Mouse (Mus musculus): ENCODE results near the gene Asap2. TPM values are rescaled to one million over a fixed set of nuclear protein-coding genes. Genes with fewer than 3 reads are reported as not detected.

Asap2 gene
- polyA plus RNA-seq, 1 experiment from 2014 or later: 14.9 TPM

GRCm38 (mm10) chr12:21209273-21209672 lies 219.0 kb downstream of the Asap2 start:
- Histone ChIP-seq H3K4me1 (ENCODE audit: control insufficient read depth, insufficient read depth, low read length) (no peaks in the 10 kb centered on the region), H3K9ac (replicated peaks; ENCODE audit: low read length) (no peak overlapping the region), H3K27ac (replicated peaks; ENCODE audit: low read depth, low read length) (no peak overlapping the region), H3K27me3 (ENCODE audit: control insufficient read depth, insufficient read depth, low read length) (no peaks in the 10 kb centered on the region), H3K9me3 (replicated peaks; ENCODE audit: control insufficient read depth, low read length) (no peaks in the 10 kb centered on the region), H3K4me3 (ENCODE audit: low read depth, low read length) (no peak overlapping the region), H3K4me2 (ENCODE audit: low read depth, low read length) (no peak overlapping the region), H3K36me3 (replicated peaks; ENCODE audit: control insufficient read depth, insufficient read depth, low read depth, low read length) (no peaks in the 10 kb centered on the region; the same call in none of the 2 replicates)
- ATAC-seq (replicated peaks; ENCODE audit: insufficient number of reproducible peaks, low FRiP score, low TSS enrichment, low read depth) (no peak), DNase-seq (ENCODE audit: low spot score) (no peak)
- WGBS: 91% methylated on average over 10 of the region's 10 CpGs

- Histone ChIP-seq H3K27ac (replicated peaks; ENCODE audit: low read depth, low read length) (no peak overlapping the region), H3K9ac (replicated peaks; ENCODE audit: low read length) (no peak overlapping the region), H3K4me2 (ENCODE audit: low read depth, low read length) (no peak overlapping the region), H3K27me3 (ENCODE audit: control insufficient read depth, insufficient read depth, low read length) (no peaks in the 10 kb centered on the region), H3K4me1 (ENCODE audit: control insufficient read depth, insufficient read depth, low read length) (no peaks in the 10 kb centered on the region), H3K36me3 (replicated peaks; ENCODE audit: control insufficient read depth, insufficient read depth, low read depth, low read length) (no peaks in the 10 kb centered on the region; the same call in 1 of the 2 replicates), H3K4me3 (ENCODE audit: low read depth, low read length) (no peak overlapping the region), H3K9me3 (replicated peaks; ENCODE audit: control insufficient read depth, low read length) (no peaks in the 10 kb centered on the region)
- DNase-seq (ENCODE audit: low spot score) (no peak), ATAC-seq (replicated peaks; ENCODE audit: insufficient number of reproducible peaks, low FRiP score, low TSS enrichment, low read depth) (no peak)
- 93% methylated on average over 17 of the region's 17 CpGs for WGBS
Observed at GRCm38 (mm10) chr12:21212876-21213275, 222.6 kb downstream of the Asap2 start.

- no peaks in the 10 kb centered on the region for H3K9me3 ChIP-seq (replicated peaks; ENCODE audit: control insufficient read depth, low read length)
- H3K9ac ChIP-seq (replicated peaks; ENCODE audit: low read length): no peak overlapping the region
- no peaks in the 10 kb centered on the region for H3K27me3 ChIP-seq (ENCODE audit: control insufficient read depth, insufficient read depth, low read length)
- 97% methylated on average over 8 of the region's 8 CpGs for WGBS
- H3K4me2 ChIP-seq (ENCODE audit: low read depth, low read length): no peak overlapping the region
- H3K4me3 ChIP-seq (ENCODE audit: low read depth, low read length): no peak overlapping the region
- no peak overlapping the region for H3K27ac ChIP-seq (replicated peaks; ENCODE audit: low read depth, low read length)
- DNase-seq (ENCODE audit: low spot score) (no peak), ATAC-seq (replicated peaks; ENCODE audit: insufficient number of reproducible peaks, low FRiP score, low TSS enrichment, low read depth) (no peak)
- H3K4me1 ChIP-seq (ENCODE audit: control insufficient read depth, insufficient read depth, low read length): no peaks in the 10 kb centered on the region
- peaks cover 2% of the 10 kb centered on the region; the same call in 1 of the 2 replicates for H3K36me3 ChIP-seq (replicated peaks; ENCODE audit: control insufficient read depth, insufficient read depth, low read depth, low read length)
Observed at GRCm38 (mm10) chr12:21214551-21215165, 224.4 kb downstream of the Asap2 start.

- no peaks in the 10 kb centered on the region for H3K9me3 ChIP-seq (replicated peaks; ENCODE audit: control insufficient read depth, low read length)
- WGBS: 89% methylated on average over 11 of the region's 11 CpGs
Observed at GRCm38 (mm10) chr12:21217776-21218444, 227.7 kb downstream of the Asap2 start.

GRCm38 (mm10) chr12:21220596-21220995 lies 230.3 kb downstream of the Asap2 start:
- no peak overlapping the region for H3K9ac ChIP-seq (replicated peaks; ENCODE audit: low read length)
- H3K27ac ChIP-seq (replicated peaks; ENCODE audit: low read depth, low read length): no peak overlapping the region
- H3K9me3 ChIP-seq (replicated peaks; ENCODE audit: control insufficient read depth, low read length): no peaks in the 10 kb centered on the region
- H3K4me2 ChIP-seq (ENCODE audit: low read depth, low read length): no peak overlapping the region
- no peaks in the 10 kb centered on the region for H3K4me1 ChIP-seq (ENCODE audit: control insufficient read depth, insufficient read depth, low read length)
- no peak for DNase-seq (ENCODE audit: low spot score)
- H3K27me3 ChIP-seq (ENCODE audit: control insufficient read depth, insufficient read depth, low read length): no peaks in the 10 kb centered on the region
- no peak overlapping the region for H3K4me3 ChIP-seq (ENCODE audit: low read depth, low read length)
- no peak for ATAC-seq (replicated peaks; ENCODE audit: insufficient number of reproducible peaks, low FRiP score, low TSS enrichment, low read depth)
- WGBS: 65% methylated on average over 1 of the region's 1 CpGs
- H3K36me3 ChIP-seq (replicated peaks; ENCODE audit: control insufficient read depth, insufficient read depth, low read depth, low read length): 0 out of 2 replicates have a peak, but pooled peaks cover 2% of the 10 kb centered on the region

More at GRCm38 (mm10) chr12:21217776-21218444, 227.7 kb downstream of the Asap2 start:
- H3K4me1 ChIP-seq (ENCODE audit: control insufficient read depth, insufficient read depth, low read length): no peaks in the 10 kb centered on the region
- no peak overlapping the region for H3K4me3 ChIP-seq (ENCODE audit: low read depth, low read length)
- no peak overlapping the region for H3K9ac ChIP-seq (replicated peaks; ENCODE audit: low read length)
- no peak overlapping the region for H3K4me2 ChIP-seq (ENCODE audit: low read depth, low read length)
- ATAC-seq (replicated peaks; ENCODE audit: insufficient number of reproducible peaks, low FRiP score, low TSS enrichment, low read depth): no peak
- H3K36me3 ChIP-seq (replicated peaks; ENCODE audit: control insufficient read depth, insufficient read depth, low read depth, low read length): 0 out of 2 replicates have a peak, but pooled peaks cover 2% of the 10 kb centered on the region
- DNase-seq (ENCODE audit: low spot score): no peak
- H3K27ac ChIP-seq (replicated peaks; ENCODE audit: low read depth, low read length): no peak overlapping the region
- no peaks in the 10 kb centered on the region for H3K27me3 ChIP-seq (ENCODE audit: control insufficient read depth, insufficient read depth, low read length)

GRCm38 (mm10) chr12:21223923-21224322 lies 233.7 kb downstream of the Asap2 start:
- ATAC-seq (replicated peaks; ENCODE audit: insufficient number of reproducible peaks, low FRiP score, low TSS enrichment, low read depth) (no peak), DNase-seq (ENCODE audit: low spot score) (no peak)
- Histone ChIP-seq H3K9ac (replicated peaks; ENCODE audit: low read length) (no peak overlapping the region), H3K9me3 (replicated peaks; ENCODE audit: control insufficient read depth, low read length) (no peaks in the 10 kb centered on the region), H3K4me3 (ENCODE audit: low read depth, low read length) (no peak overlapping the region), H3K36me3 (replicated peaks; ENCODE audit: control insufficient read depth, insufficient read depth, low read depth, low read length) (no peaks in the 10 kb centered on the region), H3K4me2 (ENCODE audit: low read depth, low read length) (no peak overlapping the region), H3K27ac (replicated peaks; ENCODE audit: low read depth, low read length) (no peak overlapping the region), H3K4me1 (ENCODE audit: control insufficient read depth, insufficient read depth, low read length) (no peaks in the 10 kb centered on the region), H3K27me3 (ENCODE audit: control insufficient read depth, insufficient read depth, low read length) (no peaks in the 10 kb centered on the region)
- 87% methylated on average over 4 of the region's 4 CpGs for WGBS

GRCm38 (mm10) chr12:21225358-21225757 lies 235.1 kb downstream of the Asap2 start:
- no peaks in the 10 kb centered on the region for H3K4me1 ChIP-seq (ENCODE audit: control insufficient read depth, insufficient read depth, low read length)
- H3K36me3 ChIP-seq (replicated peaks; ENCODE audit: control insufficient read depth, insufficient read depth, low read depth, low read length): no peaks in the 10 kb centered on the region
- H3K4me3 ChIP-seq (ENCODE audit: low read depth, low read length): no peak overlapping the region
- H3K9ac ChIP-seq (replicated peaks; ENCODE audit: low read length): no peak overlapping the region
- no peaks in the 10 kb centered on the region for H3K9me3 ChIP-seq (replicated peaks; ENCODE audit: control insufficient read depth, low read length)
- no peak overlapping the region for H3K4me2 ChIP-seq (ENCODE audit: low read depth, low read length)
- WGBS: 67% methylated on average over 8 of the region's 8 CpGs
- no peak for ATAC-seq (replicated peaks; ENCODE audit: insufficient number of reproducible peaks, low FRiP score, low TSS enrichment, low read depth)
- H3K27ac ChIP-seq (replicated peaks; ENCODE audit: low read depth, low read length): no peak overlapping the region
- no peaks in the 10 kb centered on the region for H3K27me3 ChIP-seq (ENCODE audit: control insufficient read depth, insufficient read depth, low read length)
- no peak for DNase-seq (ENCODE audit: low spot score)

- Histone ChIP-seq H3K36me3 (replicated peaks; ENCODE audit: control insufficient read depth, insufficient read depth, low read depth, low read length) (no peaks in the 10 kb centered on the region), H3K9me3 (replicated peaks; ENCODE audit: control insufficient read depth, low read length) (no peaks in the 10 kb centered on the region), H3K27ac (replicated peaks; ENCODE audit: low read depth, low read length) (no peak overlapping the region), H3K9ac (replicated peaks; ENCODE audit: low read length) (no peak overlapping the region), H3K4me3 (ENCODE audit: low read depth, low read length) (no peak overlapping the region), H3K4me2 (ENCODE audit: low read depth, low read length) (no peak overlapping the region), H3K27me3 (ENCODE audit: control insufficient read depth, insufficient read depth, low read length) (no peaks in the 10 kb centered on the region), H3K4me1 (ENCODE audit: control insufficient read depth, insufficient read depth, low read length) (no peaks in the 10 kb centered on the region)
- no peak for DNase-seq (ENCODE audit: low spot score)
- no peak for ATAC-seq (replicated peaks; ENCODE audit: insufficient number of reproducible peaks, low FRiP score, low TSS enrichment, low read depth)
- 86% methylated on average over 9 of the region's 9 CpGs for WGBS
Observed at GRCm38 (mm10) chr12:21226316-21226715, 236.1 kb downstream of the Asap2 start.
